Comparison of ENCODE assay signal across 8 mouse cellular contexts in the genomic region with DNA sequence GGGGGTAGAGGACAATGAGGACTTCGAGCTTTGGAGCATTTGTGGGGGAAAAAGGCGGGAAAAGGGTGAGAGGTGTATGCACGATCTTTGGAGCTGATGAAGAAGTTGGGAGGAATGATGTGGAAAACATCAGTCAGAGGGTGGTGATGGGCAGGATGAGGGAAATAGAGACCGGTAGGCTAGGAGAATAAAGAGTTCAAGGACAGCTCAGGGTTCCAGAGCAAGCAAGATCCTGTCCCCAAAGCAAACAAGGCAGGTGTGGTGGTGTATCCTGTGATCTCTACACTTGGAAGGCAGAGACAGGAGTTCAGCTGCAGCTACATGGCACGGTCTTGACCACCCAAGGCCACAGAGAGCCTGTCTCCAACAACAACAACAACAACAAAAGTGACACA. TPM values are rescaled to one million over a fixed set of nuclear protein-coding genes. Genes with fewer than 3 reads are reported as not detected.
DNase-seq lines count a peak whose midpoint lies in the region; ATAC-seq and TF ChIP-seq lines count a peak whose summit lies in the region.

No protein-coding gene starts in this region.

- H3K4me1 ChIP-seq in kidney, postnatal 0 days (replicated peaks; ENCODE audit: insufficient read depth, low read length) = peaks cover 7% of the 10 kb centered on the region
- peaks cover 12% of the 10 kb centered on the region for H3K4me1 ChIP-seq in embryonic facial prominence, embryonic 13.5 days
- H3K4me1 ChIP-seq in intestine, embryonic 15.5 days (replicated peaks) = 0 out of 2 replicates have a peak, but pooled peaks cover 4% of the 10 kb centered on the region
- H3K4me1 ChIP-seq in neural tube, embryonic 13.5 days (replicated peaks) = peaks cover 24% of the 10 kb centered on the region

- 23% methylated on average over 5 of the region's 5 CpGs for WGBS in kidney, postnatal 0 days
- WGBS in embryonic facial prominence, embryonic 13.5 days = 27% methylated on average over 5 of the region's 5 CpGs
- 22% methylated on average over 5 of the region's 5 CpGs for WGBS in intestine, embryonic 15.5 days
- WGBS in neural tube, embryonic 13.5 days = 24% methylated on average over 5 of the region's 5 CpGs

- no peak for DNase-seq in kidney, postnatal 0 days (ENCODE audit: low spot score)
- DNase-seq in kidney, adult 18-20 months = no peak
- DNase-seq in cerebellum, postnatal 4 days (ENCODE audit: low spot score in 2 of 2) = no peak
- no peak for DNase-seq in right cerebral cortex, postnatal 25 days
- DNase-seq in c-Kit-positive CD71-positive TER-119-positive erythroid progenitor cells, embryonic 14.5 days (ENCODE audit: low spot score) = no peak

- H3K9ac ChIP-seq in kidney, postnatal 0 days (ENCODE audit: low read depth, low read length) = no peak overlapping the region
- peak overlapping the region; percentile 88; the same call in 1 of the 2 replicates for H3K9ac ChIP-seq in embryonic facial prominence, embryonic 13.5 days
- no peak overlapping the region for H3K9ac ChIP-seq in intestine, embryonic 15.5 days
- peak overlapping the region; percentile 41 for H3K9ac ChIP-seq in neural tube, embryonic 13.5 days

- H3K9me3 ChIP-seq in kidney, postnatal 0 days (replicated peaks; ENCODE audit: low read length) = no peaks in the 10 kb centered on the region
- no peaks in the 10 kb centered on the region for H3K9me3 ChIP-seq in embryonic facial prominence, embryonic 13.5 days
- H3K9me3 ChIP-seq in intestine, embryonic 15.5 days = no peaks in the 10 kb centered on the region
- no peaks in the 10 kb centered on the region for H3K9me3 ChIP-seq in neural tube, embryonic 13.5 days

- H3K27ac ChIP-seq in kidney, postnatal 0 days = no peak overlapping the region
- H3K27ac ChIP-seq in embryonic facial prominence, embryonic 13.5 days = no peak overlapping the region
- H3K27ac ChIP-seq in intestine, embryonic 15.5 days = no peak overlapping the region
- H3K27ac ChIP-seq in neural tube, embryonic 13.5 days (replicated peaks) = peak overlapping the region; percentile 64

- no peak; the same call in 1 of the 2 replicates for ATAC-seq in kidney, postnatal 0 days (replicated peaks; ENCODE audit: low FRiP score, low read depth)
- no peak for ATAC-seq in embryonic facial prominence, embryonic 13.5 days (ENCODE audit: insufficient number of reproducible peaks, insufficient read depth, low FRiP score, low TSS enrichment, low read depth)
- ATAC-seq in intestine, embryonic 15.5 days = no peak; the same call in none of the 2 replicates
- no peak; the same call in 1 of the 2 replicates for ATAC-seq in neural tube, embryonic 13.5 days (ENCODE audit: low read depth)

- peaks cover 8% of the 10 kb centered on the region; the same call in 1 of the 2 replicates for H3K36me3 ChIP-seq in kidney, postnatal 0 days (ENCODE audit: insufficient read depth, low read length)
- peaks cover 16% of the 10 kb centered on the region for H3K36me3 ChIP-seq in embryonic facial prominence, embryonic 13.5 days
- peaks cover 15% of the 10 kb centered on the region for H3K36me3 ChIP-seq in intestine, embryonic 15.5 days
- peaks cover 17% of the 10 kb centered on the region for H3K36me3 ChIP-seq in neural tube, embryonic 13.5 days

- no peak for TF ChIP-seq CTCF in kidney, postnatal 0 days (IDR thresholded peaks at IDR 0.05; ENCODE audit: low read depth)

- no peaks in the 10 kb centered on the region for H3K27me3 ChIP-seq in kidney, postnatal 0 days (ENCODE audit: insufficient read depth, low read length)
- H3K27me3 ChIP-seq in embryonic facial prominence, embryonic 13.5 days = peaks cover 5% of the 10 kb centered on the region; the same call in 1 of the 2 replicates
- H3K27me3 ChIP-seq in intestine, embryonic 15.5 days (replicated peaks) = no peaks in the 10 kb centered on the region
- H3K27me3 ChIP-seq in neural tube, embryonic 13.5 days = no peaks in the 10 kb centered on the region

- H3K4me2 ChIP-seq in kidney, postnatal 0 days (ENCODE audit: low read length) = peak overlapping the region; percentile 62
- H3K4me2 ChIP-seq in embryonic facial prominence, embryonic 13.5 days = peak overlapping the region; percentile 85
- H3K4me2 ChIP-seq in intestine, embryonic 15.5 days (replicated peaks) = peak overlapping the region; percentile 75
- H3K4me2 ChIP-seq in neural tube, embryonic 13.5 days = peak overlapping the region; percentile 92

- no peak overlapping the region for H3K4me3 ChIP-seq in kidney, postnatal 0 days (replicated peaks; ENCODE audit: low read depth, low read length)
- H3K4me3 ChIP-seq in embryonic facial prominence, embryonic 13.5 days = peak overlapping the region; percentile 77
- peak overlapping the region; percentile 67 for H3K4me3 ChIP-seq in intestine, embryonic 15.5 days (replicated peaks)
- H3K4me3 ChIP-seq in neural tube, embryonic 13.5 days = peak overlapping the region; percentile 82

RNA-seq across cellular contexts. Expression of a gene that starts 0.4 kb away (rescaled TPM):
- polyA plus RNA-seq in kidney, postnatal 0 days (2015; fragmentation: Nextera tagmentation; extraction: Ambion mirVana) = 160 and 172 TPM in 2 replicates
- polyA plus RNA-seq in embryonic facial prominence, embryonic 13.5 days (2015; fragmentation: Nextera tagmentation; extraction: Ambion mirVana) = 187 TPM in 2 replicates
- 230 and 242 TPM in 2 replicates for polyA plus RNA-seq in intestine, embryonic 15.5 days (2015; fragmentation: Nextera tagmentation; extraction: Ambion mirVana)
- polyA plus RNA-seq in neural tube, embryonic 13.5 days (2015; fragmentation: Nextera tagmentation; extraction: Ambion mirVana) = 207 and 216 TPM in 2 replicates

RNA-seq across cellular contexts. Expression of a gene that starts 20.1 kb away (rescaled TPM):
- 0.21 and 0.42 TPM in 2 replicates for polyA plus RNA-seq in kidney, postnatal 0 days (2015; fragmentation: Nextera tagmentation; extraction: Ambion mirVana)
- polyA plus RNA-seq in embryonic facial prominence, embryonic 13.5 days (2015; fragmentation: Nextera tagmentation; extraction: Ambion mirVana) = 0.12 and 0.13 TPM in 2 replicates
- 0.66 and 0.85 TPM in 2 replicates for polyA plus RNA-seq in intestine, embryonic 15.5 days (2015; fragmentation: Nextera tagmentation; extraction: Ambion mirVana)
- polyA plus RNA-seq in neural tube, embryonic 13.5 days (2015; fragmentation: Nextera tagmentation; extraction: Ambion mirVana) = 4.0 and 4.6 TPM in 2 replicates

RNA-seq across cellular contexts. Expression of a gene that starts 25.7 kb away (rescaled TPM):
- 0.05 and 0.13 TPM in 2 replicates for polyA plus RNA-seq in kidney, postnatal 0 days (2015; fragmentation: Nextera tagmentation; extraction: Ambion mirVana)
- polyA plus RNA-seq in embryonic facial prominence, embryonic 13.5 days (2015; fragmentation: Nextera tagmentation; extraction: Ambion mirVana) = 0.22 and 0.35 TPM in 2 replicates
- polyA plus RNA-seq in intestine, embryonic 15.5 days (2015; fragmentation: Nextera tagmentation; extraction: Ambion mirVana) = 0.34 and 0.42 TPM in 2 replicates
- polyA plus RNA-seq in neural tube, embryonic 13.5 days (2015; fragmentation: Nextera tagmentation; extraction: Ambion mirVana) = 0.25 TPM in 1 of 2 replicates, not detected in the other

RNA-seq across cellular contexts. Expression of a gene that starts 58.5 kb away (rescaled TPM):
- 86.5 and 91.1 TPM in 2 replicates for polyA plus RNA-seq in kidney, postnatal 0 days (2015; fragmentation: Nextera tagmentation; extraction: Ambion mirVana)
- polyA plus RNA-seq in embryonic facial prominence, embryonic 13.5 days (2015; fragmentation: Nextera tagmentation; extraction: Ambion mirVana) = 117 and 124 TPM in 2 replicates
- polyA plus RNA-seq in intestine, embryonic 15.5 days (2015; fragmentation: Nextera tagmentation; extraction: Ambion mirVana) = 99.9 and 111 TPM in 2 replicates
- polyA plus RNA-seq in neural tube, embryonic 13.5 days (2015; fragmentation: Nextera tagmentation; extraction: Ambion mirVana) = 91.3 and 110 TPM in 2 replicates

RNA-seq across cellular contexts. Expression of a gene that starts 59.5 kb away (rescaled TPM):
- 30.6 and 32.0 TPM in 2 replicates for polyA plus RNA-seq in kidney, postnatal 0 days (2015; fragmentation: Nextera tagmentation; extraction: Ambion mirVana)
- 49.0 and 62.4 TPM in 2 replicates for polyA plus RNA-seq in embryonic facial prominence, embryonic 13.5 days (2015; fragmentation: Nextera tagmentation; extraction: Ambion mirVana)
- polyA plus RNA-seq in intestine, embryonic 15.5 days (2015; fragmentation: Nextera tagmentation; extraction: Ambion mirVana) = 41.1 and 42.8 TPM in 2 replicates
- polyA plus RNA-seq in neural tube, embryonic 13.5 days (2015; fragmentation: Nextera tagmentation; extraction: Ambion mirVana) = 34.5 and 41.7 TPM in 2 replicates

Comparison
In these comparisons a context has a peak if more than half of its experiments do, and no peak if none do; other contexts are left out.
1. H3K9ac ChIP-seq: peak in embryonic facial prominence, embryonic 13.5 days (single experiment) and neural tube, embryonic 13.5 days (single experiment); none in kidney, postnatal 0 days (single experiment) and intestine, embryonic 15.5 days (single experiment).
2. Peak in every context shown above with its lines, with median percentiles within 50 percentile points of each other: H3K4me2 ChIP-seq.